Mouse (Mus musculus) neural tube, embryonic 14.5 days (tissue): ENCODE measurements at regions not wholly inside any gene's neighbourhood (a gene's known extent, or its start where the extent isn't known, plus 50 kb on each side); places are given as distances from the start of the nearest gene placed in this dataset.
A peak's percentile ranks its signal among the peaks of the same experiment; 100 is the strongest.

Experiments used
- ATAC-seq: fragments of 200-750 bp; cut with Nextera tagmentation; 2 replicates; pipeline ENCODE4 v1.8.0; 2017; ENCODE audit warnings: low read depth, mild to moderate bottlenecking, moderate TSS enrichment, moderate library complexity
- H3K27ac ChIP-seq: fragments of 300-500 bp; sonication (generic); 2 replicates; pipeline ENCODE4 v1.5.1; 2014; ENCODE audit warnings: low read depth, mild to moderate bottlenecking, control low read depth, low read length, moderate library complexity, mixed read lengths
- H3K27me3 ChIP-seq: fragments of 300-500 bp; sonication (generic); 2 replicates; pipeline ENCODE4 v1.6.1; 2014; ENCODE audit warnings: low read length; ENCODE audit not compliant: control insufficient read depth, insufficient read depth
- H3K36me3 ChIP-seq: fragments of 300-500 bp; sonication (generic); 2 replicates; pipeline ENCODE4 v1.6.1; 2014; ENCODE audit warnings: low read length, mixed read lengths; ENCODE audit not compliant: control insufficient read depth, insufficient read depth
- H3K4me1 ChIP-seq: fragments of 300-500 bp; sonication (generic); 2 replicates; pipeline ENCODE4 v1.6.1; 2014; ENCODE audit warnings: low read length; ENCODE audit not compliant: control insufficient read depth, insufficient read depth
- H3K4me2 ChIP-seq: fragments of 300-500 bp; sonication (generic); 2 replicates; pipeline ENCODE4 v1.6.1; 2014; ENCODE audit warnings: mild to moderate bottlenecking, low read depth, low read length, control low read depth
- H3K4me3 ChIP-seq: fragments of 300-500 bp; sonication (generic); 2 replicates; pipeline ENCODE4 v1.5.1; 2014; ENCODE audit warnings: low read depth, low read length, control low read depth, mixed read lengths
- H3K9ac ChIP-seq: fragments of 300-500 bp; sonication (generic); replicated peaks from 2 replicates; pipeline ENCODE4 v1.6.1; 2014; ENCODE audit warnings: low read depth, mild to moderate bottlenecking, control low read depth, low read length, mixed read lengths
- H3K9me3 ChIP-seq: fragments of 300-500 bp; sonication (generic); 2 replicates; pipeline ENCODE4 v1.6.1; 2016; ENCODE audit warnings: low read length; ENCODE audit not compliant: control insufficient read depth
- WGBS: fragments of 180-500 bp; shearing (Covaris S2); extraction: QIAGEN DNeasy Blood & Tissue Kit; methylation state at CpG from one replicate; pipeline ENCODE4 v1.1.7; 2014; 5-methylcytosine and 5-hydroxymethylcytosine counted together

- H3K9ac ChIP-seq = no peak overlapping the region
- no peaks in the 10 kb centered on the region for H3K36me3 ChIP-seq
- ATAC-seq = no peak
- no peaks in the 10 kb centered on the region for H3K4me1 ChIP-seq
- WGBS = 72% methylated on average over 5 of the region's 5 CpGs
- H3K9me3 ChIP-seq = no peaks in the 10 kb centered on the region
- H3K4me3 ChIP-seq = no peak overlapping the region
- H3K27me3 ChIP-seq = no peaks in the 10 kb centered on the region
- H3K4me2 ChIP-seq = no peak overlapping the region
- no peak overlapping the region for H3K27ac ChIP-seq
These were observed 645.4 kb downstream of the Insc start for GRCm38 (mm10) chr7:115388874-115389273.

GRCm38 (mm10) chr7:115392520-115392919, 646.1 kb downstream of the Sox6 start:
- Histone ChIP-seq H3K27me3 (no peaks in the 10 kb centered on the region), H3K4me1 (no peaks in the 10 kb centered on the region), H3K4me2 (no peak overlapping the region), H3K27ac (no peak overlapping the region), H3K9me3 (no peaks in the 10 kb centered on the region), H3K9ac (no peak overlapping the region), H3K36me3 (no peaks in the 10 kb centered on the region), H3K4me3 (no peak overlapping the region)
- ATAC-seq = no peak
- 92% methylated on average over 3 of the region's 3 CpGs for WGBS

- Histone ChIP-seq H3K4me3 (no peak overlapping the region), H3K9ac (no peak overlapping the region), H3K27ac (no peak overlapping the region), H3K4me2 (no peak overlapping the region), H3K4me1 (no peaks in the 10 kb centered on the region), H3K27me3 (no peaks in the 10 kb centered on the region), H3K9me3 (no peaks in the 10 kb centered on the region), H3K36me3 (no peaks in the 10 kb centered on the region)
- ATAC-seq = no peak
- WGBS = 98% methylated on average over 2 of the region's 2 CpGs
These were observed 640.4 kb downstream of the Sox6 start for GRCm38 (mm10) chr7:115398202-115398601.

GRCm38 (mm10) chr7:115399461-115399860, 639.1 kb downstream of the Sox6 start:
- H3K36me3 ChIP-seq = no peaks in the 10 kb centered on the region
- no peaks in the 10 kb centered on the region for H3K27me3 ChIP-seq
- no peak overlapping the region for H3K9ac ChIP-seq
- no peak overlapping the region for H3K4me3 ChIP-seq
- H3K4me2 ChIP-seq = no peak overlapping the region
- no peak for ATAC-seq
- H3K9me3 ChIP-seq = no peaks in the 10 kb centered on the region
- H3K4me1 ChIP-seq = no peaks in the 10 kb centered on the region
- 73% methylated on average over 3 of the region's 3 CpGs for WGBS
- H3K27ac ChIP-seq = no peak overlapping the region

GRCm38 (mm10) chr7:115407889-115408288, 630.7 kb downstream of the Sox6 start:
- H3K9me3 ChIP-seq = no peaks in the 10 kb centered on the region
- ATAC-seq = no peak

GRCm38 (mm10) chr7:115408915-115409314, 629.7 kb downstream of the Sox6 start:
- 8% methylated on average over 2 of the region's 2 CpGs for WGBS
- ATAC-seq = no peak

More at GRCm38 (mm10) chr7:115407889-115408288, 630.7 kb downstream of the Sox6 start:
- Histone ChIP-seq H3K9ac (no peak overlapping the region), H3K27me3 (no peaks in the 10 kb centered on the region), H3K27ac (no peak overlapping the region), H3K4me2 (no peak overlapping the region), H3K4me1 (peaks cover 4% of the 10 kb centered on the region; the same call in 1 of the 2 replicates), H3K4me3 (no peak overlapping the region), H3K36me3 (no peaks in the 10 kb centered on the region)
- WGBS = 76% methylated on average over 3 of the region's 3 CpGs

GRCm38 (mm10) chr7:115410501-115411230, 627.9 kb downstream of the Sox6 start:
- Histone ChIP-seq H3K4me3 (no peak overlapping the region), H3K27ac (no peak overlapping the region), H3K4me2 (no peak overlapping the region), H3K36me3 (no peaks in the 10 kb centered on the region), H3K9ac (no peak overlapping the region), H3K4me1 (peaks cover 7% of the 10 kb centered on the region; the same call in 1 of the 2 replicates), H3K27me3 (no peaks in the 10 kb centered on the region), H3K9me3 (no peaks in the 10 kb centered on the region)
- WGBS = 54% methylated on average over 17 of the region's 17 CpGs
- ATAC-seq = no peak

More at GRCm38 (mm10) chr7:115408915-115409314, 629.7 kb downstream of the Sox6 start:
- Histone ChIP-seq H3K27me3 (no peaks in the 10 kb centered on the region), H3K4me1 (peaks cover 4% of the 10 kb centered on the region; the same call in 1 of the 2 replicates), H3K36me3 (no peaks in the 10 kb centered on the region), H3K9me3 (no peaks in the 10 kb centered on the region), H3K9ac (no peak overlapping the region), H3K27ac (no peak overlapping the region), H3K4me3 (no peak overlapping the region), H3K4me2 (no peak overlapping the region)

GRCm38 (mm10) chr7:115411456-115411855, 627.1 kb downstream of the Sox6 start:
- Histone ChIP-seq H3K4me1 (peaks cover 3% of the 10 kb centered on the region; the same call in 1 of the 2 replicates), H3K36me3 (no peaks in the 10 kb centered on the region), H3K9ac (no peak overlapping the region), H3K9me3 (no peaks in the 10 kb centered on the region), H3K4me2 (no peak overlapping the region), H3K4me3 (no peak overlapping the region), H3K27me3 (no peaks in the 10 kb centered on the region), H3K27ac (no peak overlapping the region)
- 49% methylated on average over 2 of the region's 2 CpGs for WGBS
- peak; percentile 61 for ATAC-seq

- Histone ChIP-seq H3K4me1 (0 out of 2 replicates have a peak, but pooled peaks cover 2% of the 10 kb centered on the region), H3K27ac (no peak overlapping the region), H3K27me3 (no peaks in the 10 kb centered on the region), H3K36me3 (no peaks in the 10 kb centered on the region), H3K9ac (no peak overlapping the region), H3K9me3 (no peaks in the 10 kb centered on the region), H3K4me2 (no peak overlapping the region), H3K4me3 (no peak overlapping the region)
- whole genome bisulfite sequencing = 7% methylated on average over 5 of the region's 5 CpGs
- ATAC-seq = no peak
These were observed 623.4 kb downstream of the Sox6 start for GRCm38 (mm10) chr7:115415147-115415561.
